Mouse (Mus musculus) forelimb bud, embryonic 11.5 days (tissue): ENCODE measurements around the gene Coro1c.

ENCODE experiments used
- DNase-seq: peaks from one replicate; pipeline ENCODE4 v3.0.0-alpha.2; 2012; ENCODE audit warnings: low read depth, low spot score

Gene Coro1c

GRCm38 (mm10) chr5:113883384-113883771, 25.2 kb downstream of the Coro1c start:
- no peak for DNase-seq

- DNase-seq = no peak
Measured at GRCm38 (mm10) chr5:113882566-113883383, 25.8 kb downstream of the Coro1c start.

- no peak for DNase-seq
Measured at GRCm38 (mm10) chr5:113881136-113881535, 27.4 kb downstream of the Coro1c start.

GRCm38 (mm10) chr5:113878943-113879617, 29.5 kb downstream of the Coro1c start:
- DNase-seq = no peak

GRCm38 (mm10) chr5:113877565-113877964, 31.0 kb downstream of the Coro1c start:
- no peak for DNase-seq

GRCm38 (mm10) chr5:113876176-113876575, 32.4 kb downstream of the Coro1c start:
- no peak for DNase-seq

- DNase-seq = no peak
Measured at GRCm38 (mm10) chr5:113875625-113876024, 32.9 kb downstream of the Coro1c start.

- DNase-seq = no peak
Measured at GRCm38 (mm10) chr5:113874063-113875024, 34.2 kb downstream of the Coro1c start.

- DNase-seq = peak; percentile 78
Measured at GRCm38 (mm10) chr5:113872936-113873912, 35.3 kb downstream of the Coro1c start.

- no peak for DNase-seq
Measured at GRCm38 (mm10) chr5:113871903-113872548, 36.5 kb downstream of the Coro1c start.

- DNase-seq = no peak
Measured at GRCm38 (mm10) chr5:113870393-113871040, 38.0 kb downstream of the Coro1c start.

GRCm38 (mm10) chr5:113869132-113869531, 39.4 kb downstream of the Coro1c start:
- no peak for DNase-seq

GRCm38 (mm10) chr5:113864992-113865391, 43.6 kb downstream of the Coro1c start:
- DNase-seq = no peak

GRCm38 (mm10) chr5:113863994-113864393, 44.6 kb downstream of the Coro1c start:
- DNase-seq = no peak

- DNase-seq = no peak
Measured at GRCm38 (mm10) chr5:113862418-113862817, 46.1 kb downstream of the Coro1c start.

GRCm38 (mm10) chr5:113861294-113861693, 47.3 kb downstream of the Coro1c start:
- no peak for DNase-seq

- DNase-seq = no peak
Measured at GRCm38 (mm10) chr5:113858971-113859370, 49.6 kb downstream of the Coro1c start.

GRCm38 (mm10) chr5:113858550-113858949, 50.0 kb downstream of the Coro1c start:
- no peak for DNase-seq

GRCm38 (mm10) chr5:113857631-113858030, 50.9 kb downstream of the Coro1c start:
- DNase-seq = no peak

- DNase-seq = no peak
Measured at GRCm38 (mm10) chr5:113856631-113857030, 51.9 kb downstream of the Coro1c start.
